Mouse (Mus musculus) liver, postnatal 0 days (tissue): Measurements from ENCODE around the gene Nfib.

Experiments
- CTCF ChIP-seq: sonication (generic); IDR thresholded peaks from 2 replicates; pipeline ENCODE4 v1.5.1; 2016; ENCODE audit warnings: antibody characterized with exemption, low read depth
- EP300 ChIP-seq: IDR thresholded peaks from 2 replicates; pipeline ENCODE4 v1.6.1; 2016; ENCODE audit warnings: antibody characterized with exemption, low read depth, mild to moderate bottlenecking

DNA sequence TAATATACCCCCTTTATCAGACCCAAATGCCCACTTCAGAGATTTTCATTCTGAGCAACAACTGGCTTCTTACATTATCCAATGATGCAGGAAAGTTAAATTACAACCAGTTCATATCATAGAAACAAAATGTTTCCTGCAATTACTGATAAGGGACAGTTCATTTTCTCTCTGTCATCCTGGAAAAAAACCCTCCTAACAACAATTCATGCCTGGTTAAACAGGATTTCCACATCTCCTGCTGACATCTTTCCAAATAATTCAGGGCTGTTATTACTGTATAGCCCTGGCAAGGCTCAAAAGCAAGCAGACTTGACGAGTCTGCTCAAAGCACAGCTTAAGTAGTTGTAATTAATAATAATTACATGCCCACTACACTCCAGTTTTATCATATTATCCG, 86.5 kb downstream of the Nfib start:
- TF ChIP-seq CTCF: no peak
- no peak for TF ChIP-seq EP300
